Mouse (Mus musculus): Measurements from ENCODE around the gene Ccdc150. TPM values are rescaled to one million over a fixed set of nuclear protein-coding genes. Genes with fewer than 3 reads are reported as not detected.

Gene Ccdc150
- polyA plus RNA-seq (2012; rRNA removed), result 0.24 and 0.28 TPM in 2 replicates

DNA sequence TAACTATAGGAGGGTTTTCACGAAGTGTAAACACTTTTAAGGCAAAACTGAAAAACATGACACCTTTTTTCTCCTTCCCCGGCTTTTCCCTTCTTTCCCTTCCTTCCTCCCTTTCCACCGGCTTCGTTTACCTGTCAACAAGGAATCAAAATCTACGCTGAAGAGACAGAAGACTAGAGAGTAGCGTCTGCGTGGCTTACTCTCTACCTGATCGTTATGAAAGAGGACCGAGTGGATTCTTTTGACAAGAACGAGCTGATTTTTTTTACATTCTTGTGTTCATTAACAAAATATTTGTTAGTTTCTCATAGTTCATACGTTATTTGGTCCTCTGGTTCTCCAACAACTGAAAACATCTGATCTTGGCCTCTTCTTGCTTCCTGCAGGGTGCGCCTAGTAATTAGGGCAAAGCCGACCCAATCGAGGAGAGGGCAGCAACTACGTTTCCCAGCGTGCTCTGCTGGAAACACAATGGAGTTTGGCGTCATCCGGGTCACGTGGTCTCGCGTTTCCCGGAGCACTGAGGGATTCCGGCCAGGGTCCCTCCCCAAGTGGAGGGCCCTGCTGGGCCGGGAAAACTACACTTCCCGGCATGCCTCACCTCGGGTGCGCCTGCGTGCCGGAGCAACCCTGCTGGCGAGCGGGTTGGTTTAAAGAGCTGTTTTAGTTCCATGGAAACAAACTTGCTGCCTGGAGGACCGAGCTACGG is at the start of gene Ccdc150:
Gene Ccdc150, plus strand, starts transcription at position 526 of the 709 bp plus-strand sequence.

Other genes with a start within 250 kb of the Ccdc150 start
- gene Hecw2, start 55.5 kb upstream of the Ccdc150 start, polyA plus RNA-seq (2012; rRNA removed), result 0.21 and 0.23 TPM in 2 replicates
- 4.5 and 4.7 TPM in 2 replicates for gene Gtf3c3, start 188.3 kb downstream of the Ccdc150 start, polyA plus RNA-seq (2012; rRNA removed)

All from liver, embryonic 14 days (tissue).